Mouse (Mus musculus): ENCODE results near the gene Ubac2.

Gene Ubac2

GRCm38 (mm10) chr14:121954608-121955007 is 76.2 kb downstream of the Ubac2 start:
- DNase-seq = no peak

- no peak for DNase-seq
Measured at GRCm38 (mm10) chr14:121955176-121955795, 76.9 kb downstream of the Ubac2 start.

GRCm38 (mm10) chr14:121956291-121956690 is 77.9 kb downstream of the Ubac2 start:
- DNase-seq = no peak

- no peak for DNase-seq
Measured at GRCm38 (mm10) chr14:121957176-121957871, 78.9 kb downstream of the Ubac2 start.

GRCm38 (mm10) chr14:121958041-121958750 is 79.8 kb downstream of the Ubac2 start:
- DNase-seq = no peak

- DNase-seq = no peak
Measured at GRCm38 (mm10) chr14:121958751-121959537, 80.5 kb downstream of the Ubac2 start.

- no peak for DNase-seq
Measured at GRCm38 (mm10) chr14:121959538-121959980, 81.1 kb downstream of the Ubac2 start.

- DNase-seq = no peak
Measured at GRCm38 (mm10) chr14:121960031-121960430, 81.6 kb downstream of the Ubac2 start.

- DNase-seq = no peak
Measured at GRCm38 (mm10) chr14:121960531-121960930, 82.1 kb downstream of the Ubac2 start.

- DNase-seq = no peak
Measured at GRCm38 (mm10) chr14:121960997-121961396, 82.6 kb downstream of the Ubac2 start.

GRCm38 (mm10) chr14:121961496-121962127 is 83.2 kb downstream of the Ubac2 start:
- DNase-seq = no peak

- DNase-seq = no peak
Measured at GRCm38 (mm10) chr14:121962128-121962890, 83.9 kb downstream of the Ubac2 start.

- DNase-seq = no peak
Measured at GRCm38 (mm10) chr14:121963251-121963941, 85.0 kb downstream of the Ubac2 start.

- DNase-seq = no peak
Measured at GRCm38 (mm10) chr14:121963942-121964335, 85.5 kb downstream of the Ubac2 start.

GRCm38 (mm10) chr14:121964990-121965389 is 86.6 kb downstream of the Ubac2 start, which contains the start of gene Gpr183:
TSS of gene Gpr183 (minus strand) at chr14:121965195.
- DNase-seq = no peak

GRCm38 (mm10) chr14:121965461-121965860 is 87.0 kb downstream of the Ubac2 start:
- no peak for DNase-seq

GRCm38 (mm10) chr14:121967095-121967494 is 88.7 kb downstream of the Ubac2 start:
- no peak for DNase-seq

GRCm38 (mm10) chr14:121970402-121970801 is 92.0 kb downstream of the Ubac2 start:
- DNase-seq = no peak

- DNase-seq = no peak
Measured at GRCm38 (mm10) chr14:121973114-121973513, 94.7 kb downstream of the Ubac2 start.

- DNase-seq = no peak
Measured at GRCm38 (mm10) chr14:121981531-121981930, 103.1 kb downstream of the Ubac2 start.

Measured in kidney, adult 9 months (tissue).